Mouse (Mus musculus): ENCODE measurements around the gene Rexo2.
A peak's percentile ranks its signal among the peaks of the same experiment; 100 is the strongest.
"Not testable (repeated sequence)": the region's sequence is repeated elsewhere in the genome, so short reads cannot be mapped to it uniquely, and the experiment has no call there.

The Rexo2 gene

DNA sequence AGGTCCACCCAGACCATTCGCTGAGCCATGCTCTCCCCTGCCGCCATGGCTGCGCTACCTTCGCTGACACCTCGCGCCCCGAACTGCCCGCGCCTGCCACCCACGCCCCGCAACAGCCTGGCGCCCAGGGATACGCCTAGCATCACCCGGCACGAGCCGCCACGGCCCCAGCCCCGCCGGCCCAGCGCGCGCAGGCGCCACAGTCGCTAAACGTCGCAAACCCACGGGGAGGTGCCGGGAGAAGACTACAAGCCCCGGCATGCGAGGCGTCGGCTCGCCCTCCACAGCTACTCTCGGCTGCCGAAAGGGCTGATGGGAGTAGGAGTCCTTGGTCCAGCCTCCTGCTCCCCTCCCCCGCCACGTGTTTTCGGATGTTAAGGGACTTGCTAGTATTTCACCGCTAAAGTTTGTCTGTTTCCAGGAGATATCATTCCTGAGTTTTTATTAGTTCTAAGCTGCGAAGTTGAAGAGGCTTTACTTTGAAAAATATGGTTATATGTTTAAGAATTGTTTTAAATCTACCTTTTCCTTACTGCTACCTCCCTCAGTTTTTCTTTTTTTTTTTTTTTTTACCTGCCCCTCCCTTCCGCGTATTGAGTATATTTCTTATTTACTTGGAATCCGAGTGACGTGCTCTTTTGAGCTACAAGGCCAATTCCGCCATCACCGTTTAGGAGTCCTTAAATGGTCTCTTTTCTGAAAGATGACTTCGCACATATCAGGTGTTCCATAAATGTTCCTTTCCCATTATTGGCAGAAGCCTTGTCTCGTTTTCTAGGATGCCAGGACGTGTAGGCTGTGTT is at the start of gene Rexo2:
Rexo2 (minus strand) TSS at position 213 of the 803 bp plus-strand sequence.
- DNase-seq (ENCODE audit: extremely low read depth, insufficient read length, low spot score): peak; percentile 92

DNA sequence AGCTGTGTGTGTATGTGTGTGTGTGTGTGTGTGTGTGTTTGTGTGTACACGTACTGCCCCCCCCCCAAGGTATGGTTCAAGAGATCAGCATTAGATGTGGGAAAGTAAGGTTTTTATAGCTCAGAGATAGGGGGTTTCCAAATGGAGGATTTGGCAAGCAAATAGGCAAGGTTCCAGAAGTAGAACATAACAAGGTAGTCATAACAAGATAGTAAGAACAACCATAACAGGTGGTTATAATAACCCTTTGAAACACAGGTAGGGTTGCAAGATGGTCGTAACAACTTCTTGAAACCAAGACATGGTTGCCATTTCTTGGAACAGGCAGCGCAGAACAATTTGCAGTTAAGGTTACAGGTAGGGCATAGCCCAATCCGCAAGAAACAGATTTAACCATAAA is 46.1 kb upstream of the Rexo2 start:
- no peak for DNase-seq (ENCODE audit: extremely low read depth, insufficient read length, low spot score)

- no peak for DNase-seq (ENCODE audit: extremely low read depth, insufficient read length, low spot score)
These were observed 45.1 kb upstream of the Rexo2 start for GRCm38 (mm10) chr9:48525566-48525965.

- not testable (repeated sequence) for DNase-seq (ENCODE audit: extremely low read depth, insufficient read length, low spot score)
These were observed 40.0 kb upstream of the Rexo2 start for GRCm38 (mm10) chr9:48520405-48520804.

GRCm38 (mm10) chr9:48517372-48518130 is 37.1 kb upstream of the Rexo2 start:
- no peak for DNase-seq (ENCODE audit: extremely low read depth, insufficient read length, low spot score)

DNA sequence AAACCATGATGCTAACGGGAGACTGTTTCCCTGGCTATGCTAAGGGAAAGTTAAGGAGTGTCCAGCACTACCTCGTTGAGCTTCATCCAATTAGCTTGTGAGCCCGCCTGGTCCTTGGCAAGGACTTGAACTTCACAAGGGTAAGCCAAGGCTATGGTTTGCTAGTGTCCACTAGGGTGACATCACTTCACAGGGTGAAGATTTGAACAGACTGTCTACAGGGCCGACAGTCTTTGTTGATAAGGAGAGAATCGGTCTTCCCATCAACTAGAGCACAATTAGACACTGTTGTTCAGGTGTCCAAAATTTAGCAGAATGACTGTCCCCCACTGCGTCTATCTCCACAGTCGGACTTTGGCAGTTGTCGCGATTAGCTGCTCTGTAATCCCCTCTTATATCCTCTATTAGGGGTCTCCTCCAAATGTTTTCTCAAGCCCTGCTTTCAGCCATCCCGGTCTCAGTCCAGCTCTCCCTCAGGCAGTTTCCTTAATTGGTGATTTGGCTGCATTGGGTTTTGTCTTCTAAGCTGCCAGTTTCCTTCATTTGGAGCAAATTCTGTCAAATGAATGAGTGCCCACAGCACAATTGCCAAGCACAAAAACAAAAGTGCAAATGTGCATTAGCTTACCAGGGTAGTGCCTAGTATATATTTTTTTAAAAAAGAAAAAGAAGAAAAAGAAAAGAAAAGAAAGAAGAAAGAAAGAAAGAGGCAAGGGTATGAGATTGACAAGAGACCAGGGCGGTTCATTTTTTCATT is 36.4 kb upstream of the Rexo2 start:
- DNase-seq (ENCODE audit: extremely low read depth, insufficient read length, low spot score): no peak

- DNase-seq (ENCODE audit: extremely low read depth, insufficient read length, low spot score): no peak
These were observed 34.9 kb upstream of the Rexo2 start for GRCm38 (mm10) chr9:48515332-48515731.

GRCm38 (mm10) chr9:48510134-48510533 is 29.7 kb upstream of the Rexo2 start:
- DNase-seq (ENCODE audit: extremely low read depth, insufficient read length, low spot score): no peak

DNA sequence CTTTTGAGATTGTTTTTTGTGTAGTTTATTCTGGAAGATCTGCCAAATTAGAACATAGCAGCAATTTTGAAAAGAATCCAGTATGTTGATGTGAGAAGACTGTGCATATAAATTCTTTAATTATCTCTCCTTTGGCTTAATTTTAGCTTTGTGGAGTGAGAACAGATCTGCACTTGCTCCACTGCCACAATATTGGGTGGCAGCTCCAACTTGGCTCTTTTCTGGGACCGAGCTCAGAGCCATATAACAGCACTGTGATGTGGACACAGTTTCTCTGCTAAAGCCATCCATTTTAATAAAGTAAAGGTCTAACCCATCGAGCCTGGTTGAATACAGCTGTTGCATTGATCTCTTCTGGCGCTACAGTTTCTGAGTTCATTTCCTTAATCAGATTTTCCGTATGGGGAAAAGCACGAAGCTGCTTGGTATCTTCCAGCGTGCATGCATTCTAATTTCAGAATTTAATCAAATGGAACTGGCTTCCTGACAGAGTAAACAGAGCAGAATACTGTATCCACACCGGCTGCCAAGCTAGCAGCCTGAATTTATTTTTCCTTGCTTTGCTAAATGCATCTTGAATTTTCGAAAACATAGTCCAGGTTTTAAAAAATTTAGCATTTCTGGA is 24.4 kb upstream of the Rexo2 start:
- DNase-seq (ENCODE audit: extremely low read depth, insufficient read length, low spot score): no peak

- DNase-seq (ENCODE audit: extremely low read depth, insufficient read length, low spot score): no peak
These were observed 22.6 kb upstream of the Rexo2 start for GRCm38 (mm10) chr9:48503001-48503400.

DNA sequence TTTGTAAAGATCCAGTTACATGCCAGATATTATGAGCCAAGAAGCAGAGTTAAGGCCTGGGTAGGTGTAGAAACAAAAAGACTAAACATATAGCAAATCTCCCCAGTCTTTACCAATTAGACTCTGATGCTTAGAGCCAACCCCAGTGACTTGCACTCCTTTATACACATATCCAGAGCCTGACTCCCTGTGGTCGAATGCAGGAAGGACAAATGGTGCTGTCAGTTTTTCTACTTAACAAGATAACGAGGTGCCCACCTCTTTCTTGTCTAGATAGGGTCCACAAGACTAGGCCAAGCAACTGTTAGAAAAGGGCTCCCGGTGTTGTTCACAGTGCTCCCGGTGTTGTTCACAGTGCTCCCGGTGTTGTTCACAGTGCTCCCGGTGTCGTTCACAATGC is 20.8 kb upstream of the Rexo2 start:
- DNase-seq (ENCODE audit: extremely low read depth, insufficient read length, low spot score): no peak

DNA sequence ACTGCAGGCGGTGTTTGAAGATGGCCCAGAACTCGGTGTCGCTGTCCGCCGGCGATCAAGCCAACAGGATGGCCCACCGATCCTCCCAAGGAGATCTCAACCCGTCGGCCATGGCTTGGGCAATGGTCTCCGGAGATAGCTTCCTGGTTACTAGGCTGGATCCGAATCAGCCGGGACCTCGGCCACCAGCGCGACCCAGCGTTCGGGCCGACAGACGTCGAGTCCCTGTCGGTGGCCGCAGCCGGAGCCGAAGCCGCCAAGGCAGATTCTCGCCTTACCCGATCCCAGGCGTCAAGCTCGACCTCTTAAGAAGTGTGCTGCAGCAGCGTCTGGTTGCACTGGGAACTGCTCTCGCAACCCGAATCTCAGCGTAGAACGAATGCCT is 15.1 kb upstream of the Rexo2 start:
- no peak for DNase-seq (ENCODE audit: extremely low read depth, insufficient read length, low spot score)

GRCm38 (mm10) chr9:48494817-48495547 is 14.6 kb upstream of the Rexo2 start, which contains the start of the genes Rbm7 and Gm5617:
Gene Rbm7, minus strand, starts transcription at chr9:48495299.
Gene Gm5617, plus strand, starts transcription at chr9:48495442.
- peak; percentile 83 for DNase-seq (ENCODE audit: extremely low read depth, insufficient read length, low spot score)

DNA sequence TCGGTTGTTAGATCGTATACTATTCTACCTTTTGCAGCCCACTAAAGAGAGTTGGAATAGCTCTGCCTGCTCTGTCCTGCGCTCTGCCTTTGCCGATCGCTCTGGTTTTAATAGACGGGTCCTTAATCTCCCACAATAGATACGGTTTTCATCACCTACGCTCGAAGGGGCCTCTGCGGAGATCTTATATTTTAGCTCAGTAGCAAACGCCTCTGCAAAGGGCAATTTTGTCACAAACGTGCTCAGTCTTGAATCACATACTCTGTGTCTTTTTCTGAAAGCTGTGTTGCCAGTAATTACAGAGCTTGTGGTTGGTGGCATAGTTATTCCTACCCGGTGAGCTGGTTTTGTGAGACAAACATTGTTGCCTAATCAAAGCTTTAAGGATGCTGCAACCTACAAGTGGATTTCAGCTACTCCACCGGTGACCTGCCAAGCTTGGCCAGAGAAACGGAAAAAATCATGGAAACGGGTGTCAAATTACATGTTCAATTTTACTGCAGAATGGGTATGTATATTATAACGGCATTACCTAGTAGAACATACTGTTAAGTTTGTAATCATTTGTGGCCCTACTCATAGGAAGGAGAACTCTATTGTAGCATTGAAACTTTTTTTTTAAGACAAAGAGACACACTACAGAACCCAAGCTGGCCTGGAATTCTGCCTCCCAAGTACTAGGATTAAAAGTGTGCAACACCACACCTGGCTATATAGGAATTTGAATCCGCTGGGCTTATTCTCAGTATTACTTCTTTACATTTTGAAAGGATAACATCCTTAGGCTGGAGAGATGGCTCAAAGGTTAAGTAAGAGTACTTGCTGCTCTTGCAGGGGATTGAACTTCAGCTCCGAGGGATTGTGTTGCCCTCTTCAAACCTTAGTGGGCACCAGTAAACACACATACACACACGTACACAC is 1.1 kb upstream of the Rexo2 start:
- peak; percentile 21 for DNase-seq (ENCODE audit: extremely low read depth, insufficient read length, low spot score)

DNA sequence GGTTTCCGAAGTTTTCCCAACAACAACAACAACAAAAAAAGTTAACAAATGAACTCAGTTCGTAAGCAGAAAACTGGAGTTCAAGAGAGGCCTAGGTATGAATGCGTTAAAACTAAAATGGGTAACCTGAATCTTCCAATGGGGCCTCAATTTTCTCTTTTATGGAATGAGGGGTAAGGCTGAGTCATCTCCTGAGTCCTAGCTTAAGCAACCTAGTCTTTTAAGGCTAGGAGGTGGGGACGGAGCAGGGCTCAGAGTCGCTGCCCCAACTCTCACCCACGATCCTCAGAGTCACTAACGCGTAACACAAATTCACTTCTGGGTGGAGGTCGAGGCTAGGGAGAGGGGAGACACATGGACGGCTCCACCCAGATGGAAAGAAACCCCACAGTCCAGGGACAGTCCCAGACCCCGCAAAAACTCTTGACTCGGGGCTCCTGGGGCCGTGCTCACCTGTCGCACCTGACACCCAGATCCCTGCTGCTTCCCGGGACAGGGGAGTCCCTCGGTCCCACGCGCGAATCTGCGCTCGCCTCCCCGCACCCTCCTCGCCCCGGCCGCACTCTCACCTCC is 499 bp downstream of the Rexo2 start:
- no peak for DNase-seq (ENCODE audit: extremely low read depth, insufficient read length, low spot score)

DNA sequence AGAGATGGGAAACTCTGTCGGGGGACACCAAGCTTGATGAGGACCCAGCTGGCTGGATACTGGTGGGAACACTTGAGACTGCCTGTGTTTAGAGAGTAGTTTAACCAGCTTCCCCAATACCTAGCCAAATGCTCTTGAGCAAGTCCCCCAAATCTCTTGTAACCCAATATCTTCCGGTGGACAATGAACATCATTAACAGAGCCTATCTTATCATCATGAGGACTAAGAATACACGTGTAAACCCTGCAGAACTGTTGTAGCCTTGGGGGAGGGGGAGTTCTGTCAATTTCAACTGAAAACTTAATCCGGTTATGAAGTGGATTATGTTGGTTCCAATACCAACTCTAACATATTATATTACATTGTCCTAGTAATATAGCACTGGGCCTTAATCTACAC is 1.6 kb downstream of the Rexo2 start:
- DNase-seq (ENCODE audit: extremely low read depth, insufficient read length, low spot score): no peak

GRCm38 (mm10) chr9:48476236-48477165 is 3.9 kb downstream of the Rexo2 start:
- no peak for DNase-seq (ENCODE audit: extremely low read depth, insufficient read length, low spot score)

GRCm38 (mm10) chr9:48474367-48474766 is 6.1 kb downstream of the Rexo2 start:
- no peak for DNase-seq (ENCODE audit: extremely low read depth, insufficient read length, low spot score)
